Mouse (Mus musculus) liver, embryonic 16.5 days (tissue): ENCODE measurements around the gene Anapc11. TPM values are rescaled to one million over a fixed set of nuclear protein-coding genes. Genes with fewer than 3 reads are reported as not detected.
A peak's percentile ranks its signal among the peaks of the same experiment; 100 is the strongest.
"Not testable (repeated sequence)": the region's sequence is repeated elsewhere in the genome, so short reads cannot be mapped to it uniquely, and the experiment has no call there.

Source experiments
- ATAC-seq: fragments of 200-750 bp; cut with Nextera tagmentation; 2 replicates; pipeline ENCODE4 v1.8.0; 2017; ENCODE audit warnings: low read depth, mild to moderate bottlenecking, moderate number of reproducible peaks, moderate library complexity
- H3K27ac ChIP-seq: fragments of 300-500 bp; sonication (generic); 2 replicates; pipeline ENCODE4 v1.5.1; 2014; ENCODE audit warnings: mild to moderate bottlenecking, low read length
- H3K27me3 ChIP-seq: fragments of 300-500 bp; sonication (generic); 2 replicates; pipeline ENCODE4 v1.6.1; 2014; ENCODE audit warnings: low read depth, low read length, mixed read lengths; ENCODE audit not compliant: control insufficient read depth, insufficient read depth
- H3K36me3 ChIP-seq: fragments of 300-500 bp; sonication (generic); 2 replicates; pipeline ENCODE4 v1.6.1; 2014; ENCODE audit warnings: mild to moderate bottlenecking; ENCODE audit not compliant: control insufficient read depth, insufficient read depth
- H3K4me1 ChIP-seq: fragments of 300-500 bp; sonication (generic); 2 replicates; pipeline ENCODE4 v1.6.1; 2014; ENCODE audit warnings: low read depth, low read length, mixed read lengths; ENCODE audit not compliant: control insufficient read depth
- H3K4me2 ChIP-seq: fragments of 300-500 bp; sonication (generic); 2 replicates; pipeline ENCODE4 v1.6.1; 2014; ENCODE audit warnings: low read depth, low read length, mixed read lengths
- H3K4me3 ChIP-seq: fragments of 300-500 bp; sonication (generic); 2 replicates; pipeline ENCODE4 v1.5.1; 2014; ENCODE audit warnings: low read depth, mild to moderate bottlenecking, low read length
- H3K9ac ChIP-seq: fragments of 300-500 bp; sonication (generic); 2 replicates; pipeline ENCODE4 v1.6.1; 2014; ENCODE audit warnings: low read depth, low read length
- H3K9me3 ChIP-seq: fragments of 300-500 bp; sonication (generic); replicated peaks from 2 replicates; pipeline ENCODE4 v1.6.1; 2016; ENCODE audit warnings: low read length; ENCODE audit not compliant: control insufficient read depth
- WGBS: fragments of 180-500 bp; shearing (Covaris S2); extraction: QIAGEN DNeasy Blood & Tissue Kit; methylation state at CpG from one replicate; pipeline ENCODE4 v1.1.7; 2014; ENCODE audit not compliant: insufficient replicate concordance; 5-methylcytosine and 5-hydroxymethylcytosine counted together
- polyA plus RNA-seq: library from polyadenylated mRNA; unstranded; fragments of >200 nt; fragmentation: Nextera tagmentation; extraction: Ambion mirVana; gene quantifications from 2 replicates; pipeline ENCODE4 v1.2.1, GENCODE M21; 2015

The Anapc11 gene
- polyA plus RNA-seq, 1 experiment from 2014 or later, result 67.8 TPM

- H3K4me3 ChIP-seq, result no peak overlapping the region
- H3K36me3 ChIP-seq, result peaks cover 17% of the 10 kb centered on the region
- H3K27ac ChIP-seq, result no peak overlapping the region
Measured at GRCm38 (mm10) chr11:120578694-120579243, 19.5 kb upstream of the Anapc11 start.

GRCm38 (mm10) chr11:120579316-120580107 is 18.7 kb upstream of the Anapc11 start:
- WGBS, result 56% methylated on average over 15 of the region's 15 CpGs
- peak overlapping the region; percentile 96 for H3K4me2 ChIP-seq
- peak overlapping the region; percentile 87; the same call in 1 of the 2 replicates for H3K9ac ChIP-seq
- H3K36me3 ChIP-seq, result peaks cover 23% of the 10 kb centered on the region
- peaks cover 46% of the 10 kb centered on the region for H3K4me1 ChIP-seq
- H3K27ac ChIP-seq, result no peak overlapping the region; the same call in 1 of the 2 replicates
- ATAC-seq, result no peak
- H3K4me3 ChIP-seq, result peak overlapping the region; percentile 88
- H3K27me3 ChIP-seq, result no peaks in the 10 kb centered on the region
- no peaks in the 10 kb centered on the region for H3K9me3 ChIP-seq

More at GRCm38 (mm10) chr11:120578694-120579243, 19.5 kb upstream of the Anapc11 start:
- no peak for ATAC-seq
- WGBS, result 81% methylated on average over 11 of the region's 11 CpGs
- Histone ChIP-seq H3K4me1 (peaks cover 51% of the 10 kb centered on the region), H3K4me2 (no peak overlapping the region), H3K27me3 (no peaks in the 10 kb centered on the region), H3K9me3 (no peaks in the 10 kb centered on the region), H3K9ac (no peak overlapping the region)

DNA sequence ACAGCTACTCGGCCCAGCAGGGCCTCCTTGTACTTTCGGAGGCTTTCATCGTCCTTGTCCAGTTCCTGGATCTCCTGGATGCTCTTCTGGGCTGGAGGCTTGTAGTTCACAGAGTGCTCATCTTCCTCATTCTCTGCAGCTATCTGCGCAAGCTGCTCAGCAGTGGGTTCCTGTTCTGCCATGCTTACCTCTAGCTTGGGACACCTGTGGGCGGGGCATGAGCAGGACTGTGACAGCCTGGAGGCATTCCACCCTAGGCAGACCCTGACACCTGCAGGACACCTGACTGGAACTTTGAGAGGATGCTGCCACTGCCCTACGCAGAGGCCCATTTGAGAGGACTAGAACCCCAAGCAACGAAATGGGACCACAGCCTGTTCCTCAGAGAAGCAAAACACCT is 18.0 kb upstream of the Anapc11 start:
- WGBS, result 39% methylated on average over 7 of the region's 7 CpGs
- Histone ChIP-seq H3K9ac (peak overlapping the region; percentile 87), H3K27me3 (no peaks in the 10 kb centered on the region), H3K36me3 (peaks cover 26% of the 10 kb centered on the region), H3K4me2 (peak overlapping the region; percentile 96), H3K9me3 (no peaks in the 10 kb centered on the region), H3K27ac (peak overlapping the region; percentile 86), H3K4me3 (peak overlapping the region; percentile 88), H3K4me1 (peaks cover 42% of the 10 kb centered on the region)
- no peak for ATAC-seq

DNA sequence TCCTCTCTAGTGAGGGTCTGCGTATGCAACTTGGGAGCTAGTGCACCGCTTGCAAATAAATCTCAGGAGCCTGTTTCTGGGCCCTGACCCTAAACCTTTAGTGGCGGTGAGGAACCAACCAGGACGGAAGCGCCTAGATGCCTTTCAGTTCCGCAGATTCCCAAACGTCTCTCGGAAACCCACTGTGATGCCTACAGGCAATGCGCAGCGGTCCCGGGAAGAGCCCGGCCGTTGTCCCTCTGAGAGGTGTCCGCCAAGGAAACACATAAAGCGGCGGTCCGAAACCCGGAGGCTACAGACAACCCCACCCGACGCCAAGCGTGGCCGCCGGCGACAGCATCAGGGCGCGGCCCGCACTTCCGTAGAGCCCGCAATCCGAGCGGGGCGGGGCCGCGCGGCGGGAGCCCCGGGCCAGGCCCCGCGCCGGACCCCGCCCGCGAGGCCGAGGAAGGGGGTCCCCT is 17.3 kb upstream of the Anapc11 start:
- Histone ChIP-seq H3K9ac (peak overlapping the region; percentile 87), H3K27me3 (no peaks in the 10 kb centered on the region), H3K4me1 (peaks cover 42% of the 10 kb centered on the region), H3K4me2 (peak overlapping the region; percentile 96), H3K4me3 (peak overlapping the region; percentile 88), H3K27ac (peak overlapping the region; percentile 86), H3K36me3 (peaks cover 32% of the 10 kb centered on the region), H3K9me3 (no peaks in the 10 kb centered on the region)
- ATAC-seq, result peak; percentile 70
- WGBS, result under 1% methylated on average over 41 of the region's 44 CpGs

GRCm38 (mm10) chr11:120581490-120582267 is 16.5 kb upstream of the Anapc11 start, which contains the start of gene Arhgdia:
Arhgdia (minus strand) TSS chr11:120581624.
- H3K9me3 ChIP-seq, result no peaks in the 10 kb centered on the region
- peaks cover 37% of the 10 kb centered on the region for H3K36me3 ChIP-seq
- H3K27me3 ChIP-seq, result no peaks in the 10 kb centered on the region
- H3K4me3 ChIP-seq, result peak within 1 kb of the TSS; percentile 88
- WGBS, result 2% methylated on average over 75 of the region's 75 CpGs
- peaks cover 39% of the 10 kb centered on the region for H3K4me1 ChIP-seq
- H3K4me2 ChIP-seq, result peak within 1 kb of the TSS; percentile 96
- peak within 1 kb of the TSS; percentile 87 for H3K9ac ChIP-seq
- ATAC-seq, result peak; percentile 60
- peak within 1 kb of the TSS; percentile 86 for H3K27ac ChIP-seq

DNA sequence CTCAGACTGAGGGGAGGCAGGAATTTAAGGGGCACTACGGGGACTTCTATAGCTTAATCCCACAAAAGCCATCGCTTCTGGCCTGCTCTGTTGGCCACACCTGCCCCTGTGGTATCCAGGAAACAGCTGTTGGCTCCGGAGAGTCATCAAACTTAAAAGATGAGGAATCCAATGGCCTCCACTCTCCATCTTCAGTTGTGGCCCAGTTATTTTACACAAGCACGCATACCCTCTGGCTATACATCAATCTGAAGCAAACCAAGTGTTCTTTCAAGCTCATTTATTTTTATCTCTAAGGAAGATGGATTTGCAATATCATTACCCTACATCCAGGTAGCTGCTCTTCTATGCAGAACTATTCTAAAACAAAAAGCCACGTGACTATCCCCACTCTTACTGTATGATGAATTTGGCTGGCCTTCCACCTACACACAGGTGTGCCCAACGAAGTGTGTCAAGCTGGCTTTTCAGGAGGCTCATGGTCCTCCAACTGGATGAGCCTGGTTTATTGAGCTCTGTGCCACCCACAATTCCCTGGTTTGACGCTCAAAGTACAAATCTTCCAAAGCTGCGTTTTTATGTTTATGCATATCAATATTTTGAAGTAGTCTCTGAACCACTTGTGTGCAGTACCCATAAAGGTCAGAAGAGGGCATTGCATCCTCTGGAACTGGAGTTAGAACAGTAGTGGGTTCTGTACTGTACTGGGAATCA is 15.8 kb upstream of the Anapc11 start:
- H3K9ac ChIP-seq, result peak overlapping the region; percentile 87
- 58% methylated on average over 8 of the region's 8 CpGs for WGBS
- H3K4me2 ChIP-seq, result peak overlapping the region; percentile 96
- no peaks in the 10 kb centered on the region for H3K9me3 ChIP-seq
- ATAC-seq, result no peak
- H3K27ac ChIP-seq, result peak overlapping the region; percentile 86
- peak overlapping the region; percentile 88 for H3K4me3 ChIP-seq
- peaks cover 39% of the 10 kb centered on the region for H3K4me1 ChIP-seq
- H3K36me3 ChIP-seq, result peaks cover 44% of the 10 kb centered on the region
- H3K27me3 ChIP-seq, result no peaks in the 10 kb centered on the region

GRCm38 (mm10) chr11:120582982-120583293 is 15.3 kb upstream of the Anapc11 start:
- Histone ChIP-seq H3K4me1 (peaks cover 39% of the 10 kb centered on the region), H3K36me3 (peaks cover 48% of the 10 kb centered on the region)
- H3K4me3 ChIP-seq, H3K9me3 ChIP-seq, ATAC-seq, H3K4me2 ChIP-seq, H3K27ac ChIP-seq, H3K9ac ChIP-seq, H3K27me3 ChIP-seq: not testable (repeated sequence)
- WGBS, result 88% methylated on average over 2 of the region's 2 CpGs

- no peaks in the 10 kb centered on the region for H3K27me3 ChIP-seq
- no peak overlapping the region for H3K27ac ChIP-seq
- peaks cover 32% of the 10 kb centered on the region for H3K4me1 ChIP-seq
- no peak overlapping the region for H3K4me3 ChIP-seq
- peaks cover 45% of the 10 kb centered on the region for H3K36me3 ChIP-seq
- H3K9me3 ChIP-seq, result no peaks in the 10 kb centered on the region
- no peak overlapping the region for H3K4me2 ChIP-seq
- ATAC-seq, result no peak
- no peak overlapping the region for H3K9ac ChIP-seq
- 84% methylated on average over 1 of the region's 1 CpGs for whole genome bisulfite sequencing
Measured at GRCm38 (mm10) chr11:120583937-120584336, 14.3 kb upstream of the Anapc11 start.
